23 mouse cellular contexts compared by ENCODE assay signal in genomic region chr1:100644858-100645257, GRCm38 (mm10).
A peak's percentile ranks its signal among the peaks of the same experiment; 100 is the strongest.
DNase-seq lines count a peak whose midpoint lies in the region; ATAC-seq lines count a peak whose summit lies in the region.
"Had no signal": no experiment of that assay in that cellular context is flagged by ENCODE, and none has a peak within 500 bp of the region (broad histone marks: within the 10 kb centered on the region; RNA-seq: fewer than 3 reads in every experiment).

No protein-coding gene starts in this region.

- H3K4me2 ChIP-seq in forebrain, embryonic 12.5 days, result no peak overlapping the region
- H3K4me2 ChIP-seq in forebrain, embryonic 15.5 days (replicated peaks), result no peak overlapping the region
- H3K4me2 ChIP-seq in kidney, embryonic 15.5 days, result no peak overlapping the region
- H3K4me2 ChIP-seq: embryonic facial prominence, embryonic 13.5 days; heart, embryonic 15.5 days; limb, embryonic 13.5 days; liver, embryonic 13.5 days had no signal

- peak; percentile 84; the same call in 1 of the 2 replicates for ATAC-seq in forebrain, embryonic 12.5 days (ENCODE audit: low FRiP score)
- ATAC-seq in forebrain, embryonic 15.5 days (replicated peaks), result no peak
- peak; percentile 91 for ATAC-seq in kidney, embryonic 15.5 days (replicated peaks; ENCODE audit: low FRiP score)

- DNase-seq in kidney, adult 9 months, result no peak
- peak; percentile 5 for DNase-seq in retina, postnatal 1 day
- DNase-seq in retina, embryonic 14.5 days (ENCODE audit: low spot score), result no peak
- DNase-seq in ovary, adult 18-20 months (ENCODE audit: low spot score), result no peak
- DNase-seq: adrenal gland, postnatal 25 days; cerebellum, adult 9-10 months; heart, postnatal 36 days; kidney, adult 11 months; layer of hippocampus, adult 9-11 months; liver, embryonic 13.5 days; lung, adult 2 months; lung, postnatal 36 days; midbrain, embryonic 14.5 days; right cerebral cortex, postnatal 25 days; spleen, adult 18-20 months had no signal

- no peaks in the 10 kb centered on the region for H3K27me3 ChIP-seq in forebrain, embryonic 12.5 days
- no peaks in the 10 kb centered on the region for H3K27me3 ChIP-seq in forebrain, embryonic 15.5 days
- no peaks in the 10 kb centered on the region for H3K27me3 ChIP-seq in kidney, embryonic 15.5 days
- H3K27me3 ChIP-seq: embryonic facial prominence, embryonic 13.5 days; heart, embryonic 15.5 days; limb, embryonic 13.5 days; liver, embryonic 13.5 days; megakaryocyte, embryonic 14.5 days had no signal

- H3K27ac ChIP-seq in forebrain, embryonic 12.5 days, result no peak overlapping the region
- H3K27ac ChIP-seq in forebrain, embryonic 15.5 days (replicated peaks), result no peak overlapping the region
- H3K27ac ChIP-seq in kidney, embryonic 15.5 days, result no peak overlapping the region
- H3K27ac ChIP-seq: embryonic facial prominence, embryonic 13.5 days; heart, embryonic 15.5 days; limb, embryonic 13.5 days; liver, embryonic 13.5 days had no signal

- no peak overlapping the region for H3K9ac ChIP-seq in forebrain, embryonic 12.5 days
- no peak overlapping the region for H3K9ac ChIP-seq in forebrain, embryonic 15.5 days (replicated peaks)
- no peak overlapping the region for H3K9ac ChIP-seq in kidney, embryonic 15.5 days
- H3K9ac ChIP-seq: embryonic facial prominence, embryonic 13.5 days; heart, embryonic 15.5 days; limb, embryonic 13.5 days; liver, embryonic 13.5 days had no signal

- no peaks in the 10 kb centered on the region for H3K36me3 ChIP-seq in forebrain, embryonic 12.5 days (replicated peaks)
- no peaks in the 10 kb centered on the region for H3K36me3 ChIP-seq in forebrain, embryonic 15.5 days
- no peaks in the 10 kb centered on the region for H3K36me3 ChIP-seq in kidney, embryonic 15.5 days
- H3K36me3 ChIP-seq: embryonic facial prominence, embryonic 13.5 days; heart, embryonic 15.5 days; limb, embryonic 13.5 days; liver, embryonic 13.5 days had no signal

- no peaks in the 10 kb centered on the region for H3K9me3 ChIP-seq in forebrain, embryonic 12.5 days
- H3K9me3 ChIP-seq in forebrain, embryonic 15.5 days, result no peaks in the 10 kb centered on the region
- no peaks in the 10 kb centered on the region for H3K9me3 ChIP-seq in kidney, embryonic 15.5 days (replicated peaks)
- H3K9me3 ChIP-seq: embryonic facial prominence, embryonic 13.5 days; heart, embryonic 15.5 days; limb, embryonic 13.5 days; liver, embryonic 13.5 days; megakaryocyte, embryonic 14.5 days had no signal

- no peaks in the 10 kb centered on the region for H3K4me1 ChIP-seq in forebrain, embryonic 12.5 days
- H3K4me1 ChIP-seq in forebrain, embryonic 15.5 days, result no peaks in the 10 kb centered on the region
- H3K4me1 ChIP-seq in kidney, embryonic 15.5 days, result no peaks in the 10 kb centered on the region
- H3K4me1 ChIP-seq: embryonic facial prominence, embryonic 13.5 days; heart, embryonic 15.5 days; limb, embryonic 13.5 days; liver, embryonic 13.5 days; megakaryocyte, embryonic 14.5 days had no signal

- no peak overlapping the region for H3K4me3 ChIP-seq in forebrain, embryonic 12.5 days (replicated peaks)
- no peak overlapping the region for H3K4me3 ChIP-seq in forebrain, embryonic 15.5 days
- no peak overlapping the region for H3K4me3 ChIP-seq in kidney, embryonic 15.5 days (replicated peaks)
- H3K4me3 ChIP-seq: embryonic facial prominence, embryonic 13.5 days; erythroblast, embryonic 14.5 days; heart, embryonic 15.5 days; limb, embryonic 13.5 days; liver, embryonic 13.5 days; megakaryocyte, embryonic 14.5 days had no signal
